Mouse (Mus musculus) ES-E14 (cell line): ENCODE measurements around the gene Xrcc1. TPM values are rescaled to one million over a fixed set of nuclear protein-coding genes. Genes with fewer than 3 reads are reported as not detected.

Experiments
- DNase-seq: peaks from one replicate; pipeline ENCODE4 v3.0.0-alpha.2; 2013; ENCODE audit warnings: low read depth, low spot score
- H3K27ac ChIP-seq: 2 replicates; pipeline ENCODE4 v1.5.1; 2012; ENCODE audit warnings: low read depth, mild to moderate bottlenecking, low read length, moderate library complexity, mixed read lengths; ENCODE audit not compliant: poor library complexity, insufficient read depth, severe bottlenecking
- H3K36me3 ChIP-seq: 2 replicates; pipeline ENCODE4 v1.6.1; 2012; ENCODE audit warnings: mild to moderate bottlenecking, low read length, moderate library complexity, mixed read lengths; ENCODE audit not compliant: control insufficient read depth, poor library complexity, insufficient read depth, severe bottlenecking
- H3K4me1 ChIP-seq, 2 experiments: fragments of 150-350 bp in 1 of 2; sonication (generic) in 1 of 2; 2 replicates each; pipeline ENCODE4 v1.6.1; 2012; ENCODE audit warnings: low read length in 2 of 2, mild to moderate bottlenecking in 1 of 2, mixed read lengths in 1 of 2; ENCODE audit not compliant: control insufficient read depth in 2 of 2, insufficient read depth in 2 of 2, poor library complexity in 1 of 2
- H3K4me3 ChIP-seq, 2 experiments: fragments of 150-350 bp in 1 of 2; sonication (generic) in 1 of 2; 2 replicates each; pipeline ENCODE4 v1.5.1; 2012; ENCODE audit warnings: low read length in 2 of 2, low read depth in 1 of 2, mild to moderate bottlenecking in 1 of 2, mixed read lengths in 1 of 2; ENCODE audit not compliant: insufficient read depth in 1 of 2, poor library complexity in 1 of 2, severe bottlenecking in 1 of 2
- H3K9ac ChIP-seq: 2 replicates; pipeline ENCODE4 v1.6.1; 2012; ENCODE audit warnings: low read depth, mild to moderate bottlenecking, low read length, mixed read lengths; ENCODE audit not compliant: poor library complexity, insufficient read depth, severe bottlenecking
- H3K9me3 ChIP-seq: fragments of 150-350 bp; sonication (generic); 2 replicates; pipeline ENCODE4 v1.6.1; 2012; ENCODE audit warnings: low read depth, mild to moderate bottlenecking, low read length; ENCODE audit not compliant: control insufficient read depth, insufficient read depth
- CHD2 ChIP-seq: IDR thresholded peaks from 2 replicates; pipeline ENCODE4 v1.6.1; 2014; ENCODE audit warnings: mild to moderate bottlenecking, low read depth, low read length, inconsistent platforms
- HCFC1 ChIP-seq: IDR thresholded peaks from 2 replicates; pipeline ENCODE4 v1.6.1; 2012; ENCODE audit warnings: low read length, inconsistent platforms, borderline replicate concordance; ENCODE audit not compliant: insufficient read depth
- MAFK ChIP-seq: IDR thresholded peaks from 2 replicates; pipeline ENCODE4 v1.6.1; 2014; ENCODE audit warnings: mild to moderate bottlenecking, low read depth, low read length, inconsistent platforms; ENCODE audit not compliant: insufficient read depth
- ZC3H11A ChIP-seq: IDR thresholded peaks from 2 replicates; pipeline ENCODE4 v1.6.1; 2012; ENCODE audit warnings: low read depth, mild to moderate bottlenecking, inconsistent platforms, low read length, borderline replicate concordance
- ZNF384 ChIP-seq: IDR thresholded peaks from 2 replicates; pipeline ENCODE4 v1.6.1; 2012; ENCODE audit warnings: low read depth, low read length, inconsistent platforms
- in situ Hi-C, 2 experiments: fragments of 600-800 bp; cut with MboI; formaldehyde crosslinking; loops; one replicate each; pipeline ENCODE4 v1.15.1; 2025; ENCODE audit warnings: low sequenced_read_pairs in 2 of 2, inconsistent platforms in 1 of 2; ENCODE audit not compliant: unreplicated experiment in 2 of 2
- total RNA-seq: library from RNA; depleted of rRNA; stranded (reverse); fragments of 300-350 nt; gene quantifications from 2 replicates; pipeline ENCODE4 v1.2.3, GENCODE M21; 2012

Gene Xrcc1
- total RNA-seq, 1 experiment, result 69.7 TPM

DNA sequence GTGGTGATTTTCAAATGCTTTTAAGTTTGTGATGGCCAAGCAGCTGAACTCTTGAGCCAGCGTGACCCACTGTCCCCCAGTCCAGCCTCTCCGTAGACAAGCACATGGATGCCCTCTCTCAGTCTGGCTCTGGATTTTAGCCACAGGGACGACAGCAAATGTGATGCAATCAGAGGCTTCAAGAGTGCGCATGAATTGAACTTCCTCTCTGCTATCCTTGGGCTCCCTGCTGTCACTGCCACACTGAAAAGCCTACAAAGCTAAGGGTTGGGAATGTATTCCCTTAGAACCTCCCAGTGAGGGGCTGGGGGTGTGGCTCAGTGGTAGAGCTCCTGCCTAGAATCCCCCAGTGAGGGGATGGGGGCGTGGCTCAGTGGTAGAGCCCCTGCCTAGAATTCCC, 7.4 kb upstream of the Xrcc1 start:
- in situ Hi-C loops, result no loop called here
- Histone ChIP-seq H3K4me3 (no peak overlapping the region), H3K9me3 (no peaks in the 10 kb centered on the region), H3K4me1 (peaks cover 2% of the 10 kb centered on the region in 2 experiments; a peak in 1 of 4 replicates), H3K36me3 (no peaks in the 10 kb centered on the region), H3K9ac (no peak overlapping the region), H3K27ac (no peak overlapping the region)
- no peak for TF ChIP-seq HCFC1
- no peak for TF ChIP-seq MAFK
- TF ChIP-seq CHD2, result no peak
- TF ChIP-seq ZNF384, result no peak
- TF ChIP-seq ZC3H11A, result no peak
- no peak for DNase-seq

DNA sequence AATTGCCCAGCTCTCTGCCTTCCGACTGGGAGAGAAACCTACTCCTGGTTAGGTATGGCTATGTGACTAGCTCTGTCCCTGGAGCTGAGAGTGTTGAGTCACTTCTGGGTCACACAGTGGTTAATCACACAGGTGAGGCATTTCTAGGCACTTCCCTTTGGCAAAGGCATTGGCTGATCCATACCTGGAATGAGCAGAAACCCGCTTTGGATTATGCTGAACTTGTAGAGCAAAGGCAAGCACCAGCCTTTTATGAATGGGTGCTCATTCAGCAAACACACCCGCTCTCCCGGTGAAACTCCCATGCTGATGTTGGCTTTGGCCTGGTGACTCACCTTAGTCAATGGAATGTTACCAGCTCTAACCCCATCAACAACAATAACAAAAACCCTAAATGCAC, 6.4 kb upstream of the Xrcc1 start:
- Histone ChIP-seq H3K27ac (no peak overlapping the region), H3K36me3 (no peaks in the 10 kb centered on the region), H3K9me3 (no peaks in the 10 kb centered on the region), H3K9ac (no peak overlapping the region), H3K4me3 (no peak overlapping the region), H3K4me1 (0 out of 4 replicates have a peak, but pooled peaks cover 0 to 2% of the 10 kb centered on the region in 2 experiments)
- in situ Hi-C loops, result no loop called here
- TF ChIP-seq ZNF384 (no peak), CHD2 (no peak), MAFK (no peak), HCFC1 (no peak), ZC3H11A (no peak)
- no peak for DNase-seq

DNA sequence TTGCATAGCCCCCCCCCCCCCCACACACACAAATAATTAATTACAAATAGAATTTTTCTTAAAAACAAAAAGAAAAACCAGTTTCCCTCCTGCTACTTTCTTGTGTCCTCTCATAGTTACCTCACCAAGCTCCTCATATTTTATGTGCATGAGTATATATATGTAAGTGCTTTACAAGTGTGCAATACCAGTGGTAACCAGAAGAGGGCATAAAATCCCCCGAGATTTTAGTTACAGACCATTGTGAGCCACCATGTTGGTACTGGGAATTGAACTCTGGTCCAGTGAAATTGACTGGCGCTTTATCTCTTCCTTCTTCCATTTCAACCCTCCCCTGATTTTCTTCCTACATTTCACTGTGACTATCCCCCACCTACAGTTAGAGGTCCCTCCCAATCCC, 1.6 kb upstream of the Xrcc1 start:
- Histone ChIP-seq H3K4me1 (peaks cover 0 to 7% of the 10 kb centered on the region in 2 experiments; a peak in 1 of 4 replicates), H3K27ac (no peak overlapping the region), H3K36me3 (peaks cover 9% of the 10 kb centered on the region), H3K9ac (no peak overlapping the region), H3K4me3 (0 out of 4 replicates have a peak overlapping the region, but pooled peaks of 1 of the 2 experiments have one; percentile 7), H3K9me3 (no peaks in the 10 kb centered on the region)
- DNase-seq, result no peak
- no peak for TF ChIP-seq ZNF384
- 0 out of 2 replicates have a peak, but pooled peaks have one; percentile 14 for TF ChIP-seq ZC3H11A
- peak; percentile 80 for TF ChIP-seq CHD2
- no peak for TF ChIP-seq HCFC1
- in situ Hi-C loops, result no loop called here

DNA sequence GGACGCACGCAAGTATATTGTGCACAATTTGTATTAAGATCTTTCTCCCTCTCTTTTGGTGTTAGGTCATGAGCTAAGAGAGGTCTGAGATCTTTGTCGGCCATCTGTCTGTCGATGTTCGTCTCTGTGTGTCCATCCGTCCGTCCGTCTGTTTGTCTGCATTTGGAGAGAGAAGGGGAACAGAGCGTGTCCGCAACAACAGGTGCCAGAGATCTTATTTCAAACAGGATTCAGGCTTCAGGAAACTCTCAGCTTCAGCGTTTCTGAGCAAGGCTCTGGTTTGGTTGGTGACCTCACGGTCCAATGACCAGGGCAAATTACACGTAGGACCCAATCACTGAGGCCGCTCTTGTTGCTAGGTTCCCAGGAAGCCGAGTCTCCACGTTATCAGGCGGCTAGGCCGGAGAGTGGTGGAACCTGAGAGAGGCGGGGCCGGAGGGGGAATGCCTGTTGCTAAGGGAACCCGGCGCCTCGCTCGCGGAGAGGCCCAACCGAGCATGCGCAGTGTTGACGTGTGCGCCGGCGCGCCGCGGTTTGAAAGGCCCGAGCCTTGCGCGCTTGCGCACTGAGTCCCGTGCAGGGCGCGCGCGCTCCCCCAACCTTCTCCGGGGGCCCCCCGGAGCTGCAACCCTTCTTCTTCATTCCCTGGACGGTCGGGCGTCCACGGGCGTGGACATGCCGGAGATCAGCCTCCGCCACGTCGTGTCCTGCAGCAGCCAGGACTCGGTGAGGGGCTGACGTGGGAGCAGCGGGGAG, 723 bp downstream of the Xrcc1 start:
- DNase-seq, result peak; percentile 99
- H3K4me3 ChIP-seq, result peak overlapping the region; percentile 85 to 98
- H3K36me3 ChIP-seq, result peaks cover 14% of the 10 kb centered on the region
- in situ Hi-C loops, result no loop called here
- TF ChIP-seq CHD2 (no peak), HCFC1 (peak; percentile 64; the same call in 1 of the 2 replicates), MAFK (0 out of 2 replicates have a peak, but pooled peaks have one; percentile 13)
- no peaks in the 10 kb centered on the region for H3K9me3 ChIP-seq
- peak overlapping the region; percentile 34 for H3K27ac ChIP-seq
- peak overlapping the region; percentile 97 for H3K9ac ChIP-seq
- H3K4me1 ChIP-seq, result peaks cover 0 to 11% of the 10 kb centered on the region in 2 experiments; a peak in 2 of 4 replicates
